Mouse (Mus musculus) megakaryocyte, adult 5-6 weeks (primary cell): Measurements from ENCODE around the gene Atp6v1g1. TPM values are rescaled to one million over a fixed set of nuclear protein-coding genes. Genes with fewer than 3 reads are reported as not detected.
A peak's percentile ranks its signal among the peaks of the same experiment; 100 is the strongest.

Experiments
- ATAC-seq: 2 replicates; pipeline ENCODE4 v1.8.0; 2016; ENCODE audit warnings: mild to moderate bottlenecking, inconsistent platforms; ENCODE audit not compliant: poor library complexity, severe bottlenecking
- total RNA-seq, 2 experiments: library from RNA; stranded (forward) in 1 of 2; stranded (reverse) in 1 of 2; fragments of 153-499, 151-499 nt in 1 of 2; fragments of 221-1000, 200-1000 nt in 1 of 2; gene quantifications; 2 replicates each; pipeline versions ENCODE4 v1.2.3 to v1.2.4; 2015 to 2017

Gene Atp6v1g1
- total RNA-seq, 2 experiments from 2014 or later = 159 to 229 TPM

DNA sequence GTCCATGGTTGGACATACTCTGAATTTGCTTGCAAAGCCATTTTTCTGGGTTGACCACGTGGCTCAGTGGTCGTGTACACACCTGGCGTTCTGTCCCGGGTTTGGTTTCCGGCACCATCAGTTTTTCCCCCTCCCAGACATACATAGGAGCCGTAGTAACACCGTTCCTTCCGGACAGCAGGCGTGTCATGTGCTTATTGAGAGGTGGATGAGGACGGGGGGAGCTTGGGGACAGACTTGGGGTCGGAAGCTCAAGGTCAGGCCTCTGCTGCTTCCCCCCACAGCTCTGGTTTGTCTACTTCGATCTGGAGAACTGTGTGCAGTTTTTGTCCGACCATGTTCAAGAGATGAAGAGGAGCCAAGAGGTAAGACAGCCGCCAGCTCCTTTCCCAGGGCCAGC lies 35.1 kb downstream of the Atp6v1g1 start:
- no peak for ATAC-seq

DNA sequence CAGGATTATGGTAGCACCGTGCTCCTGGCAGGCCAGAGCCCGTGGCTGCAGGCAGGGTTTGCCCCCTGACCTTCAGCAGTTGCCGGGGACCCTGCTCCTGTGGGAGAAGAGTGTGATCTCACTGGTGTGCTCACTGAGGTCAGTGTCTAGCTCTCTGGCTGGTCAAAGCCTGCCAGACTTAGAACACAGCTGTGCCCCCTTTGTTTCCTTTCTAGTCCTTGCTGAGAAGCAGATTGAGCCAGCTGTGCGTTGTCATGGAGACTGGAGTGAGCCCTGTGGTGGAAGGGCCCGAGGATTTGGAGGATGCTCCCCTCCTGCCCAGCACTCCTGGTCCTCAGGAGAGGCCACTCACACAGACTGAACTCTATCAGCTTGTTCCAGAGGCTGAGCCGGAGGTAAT lies 35.5 kb downstream of the Atp6v1g1 start:
- ATAC-seq = no peak

DNA sequence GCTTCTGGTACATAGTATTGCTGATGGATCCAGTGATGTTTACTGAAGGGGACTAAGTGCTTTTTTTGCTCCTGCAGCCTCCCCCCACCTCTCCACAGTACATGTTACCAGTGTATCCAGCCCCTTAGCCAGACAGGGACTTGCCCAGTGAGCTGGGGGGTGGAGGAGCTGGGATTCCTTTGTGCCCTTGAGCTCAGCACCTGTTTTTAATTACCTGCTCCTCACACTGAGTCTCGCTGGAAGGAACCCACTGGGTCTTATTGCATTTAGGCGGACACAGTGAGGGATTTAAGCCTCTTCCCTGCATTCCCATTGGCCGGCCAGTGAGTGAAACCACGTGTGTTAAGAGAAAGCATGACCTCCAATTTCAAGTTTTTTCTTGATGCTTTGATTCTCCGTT lies 38.0 kb downstream of the Atp6v1g1 start:
- ATAC-seq = no peak

DNA sequence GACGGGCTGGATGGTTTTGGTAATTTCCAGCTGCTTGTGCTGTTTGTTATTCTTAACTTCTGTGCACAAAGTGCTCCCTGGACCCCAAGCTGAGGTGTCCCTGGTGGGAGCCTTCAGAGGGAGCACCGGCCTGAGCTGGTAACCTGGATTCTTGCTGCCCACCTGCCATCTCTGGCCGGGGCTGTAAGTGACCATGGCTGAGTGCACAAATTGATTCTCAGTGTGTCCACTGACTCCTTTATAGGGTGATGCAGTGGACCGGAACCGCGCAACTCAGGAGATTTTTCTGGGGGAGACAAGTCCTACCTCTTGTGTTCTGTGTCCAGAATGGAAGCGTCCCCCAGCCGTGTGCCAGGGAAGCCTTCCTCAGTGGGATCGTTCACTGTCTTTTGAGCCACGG lies 40.6 kb downstream of the Atp6v1g1 start:
- no peak for ATAC-seq

DNA sequence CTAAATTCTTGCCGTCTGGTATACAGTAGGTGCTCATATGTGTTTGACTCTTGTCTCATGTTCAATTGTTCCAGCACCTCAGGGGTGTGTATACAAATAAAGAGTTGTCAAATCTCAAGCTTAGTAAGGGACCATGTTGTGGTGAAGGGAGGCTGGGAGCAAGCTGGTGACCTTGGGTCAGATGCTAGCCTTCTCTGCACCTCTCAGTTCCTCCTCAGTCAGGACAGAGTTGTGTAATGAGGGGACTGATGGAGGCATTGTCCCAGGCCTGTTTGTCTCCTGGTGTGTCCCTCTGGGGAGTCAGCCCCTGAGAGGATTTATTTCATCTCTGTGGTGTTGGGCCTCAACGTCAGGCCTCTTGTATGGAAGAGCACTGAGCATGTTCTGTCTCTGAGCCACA lies 41.7 kb downstream of the Atp6v1g1 start:
- peak; percentile 61 for ATAC-seq

DNA sequence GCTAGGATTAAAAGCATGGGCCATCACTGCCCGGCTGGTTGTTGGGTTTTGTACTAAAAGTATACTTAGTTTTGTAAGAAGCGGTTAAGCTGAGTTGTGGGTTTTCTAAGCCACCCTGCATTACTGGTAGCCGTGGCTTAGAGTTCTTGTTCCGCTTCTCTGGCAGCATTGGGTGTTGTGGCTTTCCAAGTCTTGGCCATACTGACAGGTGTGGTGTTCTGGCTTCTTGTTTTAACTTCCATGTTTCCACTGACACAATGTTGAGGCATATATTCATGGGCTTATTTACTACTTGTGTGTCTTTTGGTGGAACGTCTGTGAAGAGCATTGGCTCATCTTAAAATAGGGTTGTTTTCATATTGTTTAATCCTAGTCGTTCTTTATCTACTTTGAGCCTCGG lies 45.4 kb downstream of the Atp6v1g1 start:
- peak; percentile 82 for ATAC-seq

DNA sequence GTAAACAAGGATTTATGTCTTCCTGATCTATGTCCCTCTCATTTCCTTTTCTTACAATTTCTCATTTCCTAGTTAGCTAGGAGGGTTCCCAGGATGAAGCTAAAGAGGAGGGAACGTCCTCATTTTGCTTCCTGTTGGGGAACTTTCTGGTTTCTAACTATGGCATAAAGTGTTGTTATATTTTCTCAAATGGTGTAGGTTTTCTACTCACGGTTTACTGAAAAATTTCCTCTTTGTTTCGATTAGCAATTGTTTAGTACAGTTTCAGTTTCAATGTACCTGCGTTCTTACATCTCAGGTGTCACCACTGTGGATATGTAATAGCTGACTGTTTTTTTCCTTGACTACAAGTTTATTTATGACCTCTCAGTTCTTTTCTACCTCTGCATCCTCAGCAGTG lies 46.0 kb downstream of the Atp6v1g1 start:
- peak; percentile 21; the same call in 1 of the 2 replicates for ATAC-seq

DNA sequence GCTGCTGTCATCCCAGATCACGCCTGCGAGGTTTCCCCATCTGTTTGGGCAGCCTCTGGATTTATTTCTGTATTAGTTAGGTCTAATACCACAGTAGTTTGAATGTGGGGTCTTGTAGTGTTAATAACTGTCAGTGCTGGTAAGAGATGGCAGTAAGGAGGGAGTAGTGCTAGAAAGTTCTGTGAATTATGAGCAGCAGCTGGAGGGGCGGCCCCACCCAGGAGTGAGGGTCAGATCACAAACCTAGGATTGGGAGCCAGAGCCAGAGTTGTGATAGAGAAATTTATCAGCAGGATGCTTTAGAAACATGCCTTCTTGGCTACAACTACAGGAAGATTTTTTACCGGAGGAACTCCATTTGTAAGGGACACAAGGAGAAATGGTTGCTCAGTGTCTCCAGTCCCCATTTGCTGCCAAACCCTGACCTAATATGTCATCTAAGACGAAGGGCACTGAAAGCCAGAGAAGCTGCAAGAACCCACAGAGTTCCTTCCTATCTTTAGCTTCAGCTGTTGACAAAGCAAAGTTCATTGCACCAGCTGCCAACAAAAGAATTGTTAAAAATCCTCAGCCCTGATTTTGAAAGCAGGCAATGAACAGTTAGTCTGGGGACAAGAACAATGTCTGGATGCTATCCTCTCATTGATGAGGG lies 50.0 kb downstream of the Atp6v1g1 start:
- no peak for ATAC-seq

DNA sequence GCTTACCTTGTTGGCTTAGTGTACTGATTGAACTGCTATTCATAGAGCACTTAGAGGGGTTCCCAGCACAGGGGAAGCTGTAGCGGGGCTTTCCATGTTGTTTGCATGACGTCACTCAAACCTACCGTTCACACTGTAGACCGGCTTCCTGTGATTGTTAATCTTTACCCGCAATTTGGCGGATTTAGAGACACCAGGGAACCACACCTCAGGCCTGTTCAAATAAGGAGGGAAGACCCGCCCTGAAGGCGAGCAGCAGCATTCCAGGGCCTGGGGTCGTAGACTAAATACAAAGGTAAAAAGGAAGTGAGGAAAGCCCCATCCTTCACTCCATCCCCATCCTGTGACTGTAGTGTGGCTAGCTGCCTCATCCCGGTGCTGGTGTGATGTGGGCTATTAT lies 50.7 kb downstream of the Atp6v1g1 start:
- peak; percentile 26; the same call in 1 of the 2 replicates for ATAC-seq

DNA sequence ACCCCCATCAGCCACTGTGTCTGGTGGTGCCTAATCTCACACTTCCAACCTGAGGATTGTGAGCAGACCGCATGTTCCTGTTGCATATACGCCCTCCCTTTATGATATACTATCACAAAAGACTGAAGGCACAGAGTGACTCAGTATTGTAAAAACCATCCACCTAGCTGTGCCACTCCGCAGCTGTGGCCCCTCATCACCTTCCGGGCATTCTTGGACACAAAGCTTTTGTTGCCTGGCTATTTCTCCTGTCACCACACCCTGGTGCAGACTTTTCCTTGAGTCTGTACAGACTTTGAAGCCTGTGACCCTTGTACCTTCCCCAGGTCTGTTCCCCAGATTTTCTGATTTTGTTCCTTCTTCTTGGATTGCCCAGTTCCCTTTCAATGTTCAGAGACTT lies 51.4 kb downstream of the Atp6v1g1 start:
- no peak for ATAC-seq

Other genes with a start within 250 kb of the Atp6v1g1 start
- gene Orm1, start 200.2 kb upstream of the Atp6v1g1 start, total RNA-seq (2015) = 18.3 and 25.9 TPM in 2 replicates
- 28.3 and 30.2 TPM in 2 replicates for gene Orm1, start 200.2 kb upstream of the Atp6v1g1 start, total RNA-seq (2017)
- not detected in 2 replicates for gene Orm3, start 188.6 kb upstream of the Atp6v1g1 start, total RNA-seq (2015)
- not detected in 2 replicates for gene Orm3, start 188.6 kb upstream of the Atp6v1g1 start, total RNA-seq (2017)
- not detected in 2 replicates for gene Orm2, start 182.3 kb upstream of the Atp6v1g1 start, total RNA-seq (2015)
- not detected in 2 replicates for gene Orm2, start 182.3 kb upstream of the Atp6v1g1 start, total RNA-seq (2017)
- gene Akna, start 141.4 kb upstream of the Atp6v1g1 start, total RNA-seq (2015) = 84.6 and 91.2 TPM in 2 replicates
- 43.5 and 56.7 TPM in 2 replicates for gene Akna, start 141.4 kb upstream of the Atp6v1g1 start, total RNA-seq (2017)
- 0.45 and 1.5 TPM in 2 replicates for gene Whrn, start 48.8 kb upstream of the Atp6v1g1 start, total RNA-seq (2015)
- 0.07 and 0.65 TPM in 2 replicates for gene Whrn, start 48.8 kb upstream of the Atp6v1g1 start, total RNA-seq (2017)
- gene Tmem268, start 14.0 kb downstream of the Atp6v1g1 start, total RNA-seq (2015) = 22.4 and 24.3 TPM in 2 replicates
- gene Tmem268, start 14.0 kb downstream of the Atp6v1g1 start, total RNA-seq (2017) = 43.5 and 58.0 TPM in 2 replicates
- not detected in 2 replicates for gene Gm11213, start 60.5 kb downstream of the Atp6v1g1 start, total RNA-seq (2015)
- gene Gm11213, start 60.5 kb downstream of the Atp6v1g1 start, total RNA-seq (2017) = not detected in 2 replicates
- not detected in 2 replicates for gene Tex48, start 77.7 kb downstream of the Atp6v1g1 start, total RNA-seq (2015)
- gene Tex48, start 77.7 kb downstream of the Atp6v1g1 start, total RNA-seq (2017) = not detected in 2 replicates
- gene Gm11214, start 118.6 kb downstream of the Atp6v1g1 start, total RNA-seq (2015) = not detected in 2 replicates
- not detected in 2 replicates for gene Gm11214, start 118.6 kb downstream of the Atp6v1g1 start, total RNA-seq (2017)
- gene Tnfsf15, start 200.3 kb downstream of the Atp6v1g1 start, total RNA-seq (2015) = 0.13 TPM in 1 of 2 replicates, not detected in the other
- 0.12 TPM in 1 of 2 replicates, not detected in the other for gene Tnfsf15, start 200.3 kb downstream of the Atp6v1g1 start, total RNA-seq (2017)